Mouse (Mus musculus) heart, embryonic 15.5 days (tissue): ENCODE measurements around the gene Naa20. TPM values are rescaled to one million over a fixed set of nuclear protein-coding genes. Genes with fewer than 3 reads are reported as not detected.

Source experiments
- ATAC-seq: fragments of 200-750 bp; cut with Nextera tagmentation; replicated peaks from 2 replicates; pipeline ENCODE4 v1.8.0; 2017; ENCODE audit warnings: low read depth, moderate TSS enrichment; ENCODE audit not compliant: insufficient number of reproducible peaks, insufficient read depth, low FRiP score
- H3K27ac ChIP-seq: fragments of 300-500 bp; sonication (generic); 2 replicates; pipeline ENCODE4 v1.5.1; 2015; ENCODE audit warnings: mild to moderate bottlenecking, inconsistent platforms
- H3K27me3 ChIP-seq: fragments of 300-500 bp; sonication (generic); 2 replicates; pipeline ENCODE4 v1.6.1; 2015; ENCODE audit warnings: inconsistent platforms
- H3K36me3 ChIP-seq: fragments of 300-500 bp; sonication (generic); 2 replicates; pipeline ENCODE4 v1.6.1; 2015; ENCODE audit warnings: mild to moderate bottlenecking, inconsistent platforms
- H3K4me1 ChIP-seq: fragments of 300-500 bp; sonication (generic); replicated peaks from 2 replicates; pipeline ENCODE4 v1.6.1; 2015; ENCODE audit warnings: inconsistent platforms
- H3K4me2 ChIP-seq: fragments of 300-500 bp; sonication (generic); 2 replicates; pipeline ENCODE4 v1.6.1; 2015; ENCODE audit warnings: inconsistent platforms, mild to moderate bottlenecking, moderate library complexity
- H3K4me3 ChIP-seq: fragments of 300-500 bp; sonication (generic); 2 replicates; pipeline ENCODE4 v1.5.1; 2015; ENCODE audit warnings: mild to moderate bottlenecking, inconsistent platforms
- H3K9ac ChIP-seq: fragments of 300-500 bp; sonication (generic); 2 replicates; pipeline ENCODE4 v1.6.1; 2015; ENCODE audit warnings: mild to moderate bottlenecking, inconsistent platforms
- H3K9me3 ChIP-seq: fragments of 300-500 bp; sonication (generic); replicated peaks from 2 replicates; pipeline ENCODE4 v1.6.1; 2016; ENCODE audit warnings: inconsistent platforms
- WGBS: fragments of 180-500 bp; shearing (Covaris S2); methylation state at CpG from one replicate; pipeline ENCODE4 v1.1.7; 2015; ENCODE audit warnings: mixed read lengths; 5-methylcytosine and 5-hydroxymethylcytosine counted together
- polyA plus RNA-seq: library from polyadenylated mRNA; unstranded; fragments of >200 nt; fragmentation: Nextera tagmentation; extraction: Ambion mirVana; gene quantifications from 2 replicates; pipeline ENCODE4 v1.2.1, GENCODE M21; 2015

Gene Naa20
- polyA plus RNA-seq, 1 experiment from 2014 or later, result 180 TPM

DNA sequence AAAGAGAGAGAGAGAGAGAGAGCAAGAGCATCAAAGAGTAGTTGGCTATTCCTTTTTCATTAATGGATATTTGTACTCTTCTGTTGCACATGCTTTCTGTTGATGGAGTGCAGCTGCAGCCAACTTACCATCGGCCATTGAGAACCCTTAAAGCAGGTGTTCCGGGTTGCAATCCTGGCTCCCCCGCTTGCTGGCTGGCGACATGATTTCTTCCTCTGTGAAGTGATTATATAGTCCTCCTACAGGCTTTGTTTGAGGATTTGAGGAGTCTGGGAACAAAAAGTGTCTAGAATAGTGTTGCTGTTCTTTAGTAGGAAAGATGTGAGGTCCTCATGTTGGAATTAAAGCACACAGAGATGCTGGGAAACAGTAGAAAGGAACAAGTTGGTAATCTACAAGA, 30.6 kb upstream of the Naa20 start:
- H3K9me3 ChIP-seq, result no peaks in the 10 kb centered on the region
- H3K4me1 ChIP-seq, result peaks cover 5% of the 10 kb centered on the region; the same call in 1 of the 2 replicates
- WGBS, result 86% methylated on average over 4 of the region's 4 CpGs
- no peak for ATAC-seq
- H3K9ac ChIP-seq, result no peak overlapping the region
- no peak overlapping the region for H3K4me3 ChIP-seq
- no peak overlapping the region for H3K4me2 ChIP-seq
- peaks cover 20% of the 10 kb centered on the region for H3K36me3 ChIP-seq
- no peaks in the 10 kb centered on the region for H3K27me3 ChIP-seq
- no peak overlapping the region for H3K27ac ChIP-seq

DNA sequence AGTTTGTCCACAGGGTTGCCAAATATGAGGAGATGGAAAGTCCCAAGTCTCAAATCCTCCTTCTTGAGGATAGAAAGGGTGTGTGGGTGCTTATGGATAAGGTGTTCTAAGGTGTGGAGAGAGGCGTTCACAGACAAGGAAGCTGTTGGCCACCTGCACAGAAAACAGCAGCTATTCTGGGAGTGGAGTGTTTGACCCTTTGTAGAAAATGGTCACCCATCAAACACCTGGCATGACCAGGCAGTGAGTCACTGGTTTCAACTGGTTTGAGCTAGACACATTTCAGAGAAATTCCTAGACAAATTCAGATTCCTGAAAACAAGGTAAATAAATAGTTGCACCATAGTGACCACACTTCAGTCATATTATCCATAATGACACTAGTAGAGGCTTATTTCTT, 29.8 kb upstream of the Naa20 start:
- H3K4me3 ChIP-seq, result no peak overlapping the region
- peaks cover 5% of the 10 kb centered on the region; the same call in 1 of the 2 replicates for H3K4me1 ChIP-seq
- ATAC-seq, result no peak
- peaks cover 28% of the 10 kb centered on the region for H3K36me3 ChIP-seq
- no peak overlapping the region for H3K27ac ChIP-seq
- H3K9ac ChIP-seq, result no peak overlapping the region
- H3K9me3 ChIP-seq, result no peaks in the 10 kb centered on the region
- H3K27me3 ChIP-seq, result no peaks in the 10 kb centered on the region
- WGBS, result 78% methylated on average over 1 of the region's 1 CpGs
- H3K4me2 ChIP-seq, result no peak overlapping the region

DNA sequence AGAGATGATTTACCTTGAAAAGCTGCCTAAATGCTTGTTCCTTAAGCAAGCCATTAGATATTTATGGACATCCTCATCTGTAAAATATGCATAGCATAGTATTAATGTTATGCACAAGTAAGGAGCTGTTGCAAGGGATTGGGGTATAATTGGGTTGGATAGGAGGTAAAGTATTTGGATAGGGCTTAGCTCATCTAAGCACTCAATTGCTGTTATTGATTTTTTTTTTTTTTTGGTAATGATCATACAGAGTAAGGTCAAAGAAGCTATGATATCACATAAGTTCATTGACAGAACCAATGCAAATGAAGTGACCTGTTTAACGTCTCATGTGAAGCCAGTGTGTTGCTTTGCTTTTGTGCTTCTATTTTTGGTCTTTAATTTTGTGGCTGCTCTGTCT, 27.9 kb upstream of the Naa20 start:
- Histone ChIP-seq H3K27ac (no peak overlapping the region), H3K4me3 (no peak overlapping the region), H3K4me2 (no peak overlapping the region), H3K9me3 (no peaks in the 10 kb centered on the region), H3K4me1 (peaks cover 5% of the 10 kb centered on the region; the same call in 1 of the 2 replicates), H3K9ac (no peak overlapping the region), H3K36me3 (peaks cover 35% of the 10 kb centered on the region), H3K27me3 (no peaks in the 10 kb centered on the region)
- no peak for ATAC-seq
- WGBS, result 51% methylated on average over 1 of the region's 1 CpGs

DNA sequence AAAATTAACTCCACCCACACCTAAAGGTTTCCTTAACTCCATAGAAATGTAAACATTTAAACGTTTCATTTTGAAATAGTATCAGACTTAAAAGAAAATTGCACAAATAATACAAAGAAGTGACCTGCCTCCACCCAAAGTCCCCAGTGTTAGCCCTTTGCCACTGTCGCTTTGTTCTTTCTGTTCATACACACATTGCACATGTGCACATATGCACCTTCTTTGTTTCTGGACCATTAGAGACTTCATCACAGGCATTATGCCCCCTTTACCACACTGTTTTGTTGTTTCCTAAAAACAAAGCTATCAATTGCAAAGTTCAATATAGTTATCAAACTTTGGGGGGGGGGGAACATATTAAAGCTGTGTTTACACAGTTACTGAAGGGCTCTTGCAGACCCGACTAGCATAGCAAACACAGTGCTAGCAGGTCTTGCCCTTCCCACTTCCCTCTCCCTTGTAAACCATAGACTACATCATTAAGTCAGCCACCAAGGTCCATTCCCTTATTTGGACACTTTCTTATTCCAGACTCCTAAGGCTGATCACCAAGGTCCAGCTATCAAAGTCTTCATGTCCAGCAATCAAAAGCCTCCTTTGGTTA, 26.9 kb upstream of the Naa20 start:
- WGBS, result 61% methylated on average over 3 of the region's 3 CpGs
- no peak for ATAC-seq
- Histone ChIP-seq H3K4me3 (no peak overlapping the region), H3K9ac (no peak overlapping the region), H3K4me2 (no peak overlapping the region), H3K36me3 (peaks cover 34% of the 10 kb centered on the region), H3K27ac (no peak overlapping the region), H3K4me1 (peaks cover 5% of the 10 kb centered on the region; the same call in 1 of the 2 replicates), H3K9me3 (no peaks in the 10 kb centered on the region), H3K27me3 (no peaks in the 10 kb centered on the region)

DNA sequence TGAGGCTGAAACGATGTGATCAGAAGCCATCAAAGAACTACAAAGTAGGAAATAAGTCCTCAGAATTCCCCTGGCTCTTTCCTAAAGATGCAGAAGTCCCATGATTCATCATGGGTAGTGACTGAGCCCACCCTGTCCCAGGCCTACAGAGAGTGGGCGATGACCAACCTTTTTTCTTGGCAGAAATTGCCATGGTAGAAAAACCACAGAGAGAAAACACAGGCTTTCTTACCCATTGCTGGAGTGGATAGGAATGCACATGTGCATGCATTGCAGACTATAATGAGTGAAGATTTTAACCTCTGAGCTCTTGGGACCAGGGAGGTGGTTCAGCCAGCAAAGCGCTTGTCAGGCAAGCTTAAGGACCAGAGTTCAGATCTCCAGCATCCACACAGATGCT, 24.7 kb upstream of the Naa20 start:
- H3K27me3 ChIP-seq, result no peaks in the 10 kb centered on the region
- peaks cover 9% of the 10 kb centered on the region for H3K4me1 ChIP-seq
- no peaks in the 10 kb centered on the region for H3K9me3 ChIP-seq
- no peak overlapping the region for H3K9ac ChIP-seq
- 83% methylated on average over 3 of the region's 3 CpGs for WGBS
- H3K4me2 ChIP-seq, result no peak overlapping the region
- peaks cover 41% of the 10 kb centered on the region for H3K36me3 ChIP-seq
- H3K27ac ChIP-seq, result no peak overlapping the region
- ATAC-seq, result no peak
- no peak overlapping the region for H3K4me3 ChIP-seq

DNA sequence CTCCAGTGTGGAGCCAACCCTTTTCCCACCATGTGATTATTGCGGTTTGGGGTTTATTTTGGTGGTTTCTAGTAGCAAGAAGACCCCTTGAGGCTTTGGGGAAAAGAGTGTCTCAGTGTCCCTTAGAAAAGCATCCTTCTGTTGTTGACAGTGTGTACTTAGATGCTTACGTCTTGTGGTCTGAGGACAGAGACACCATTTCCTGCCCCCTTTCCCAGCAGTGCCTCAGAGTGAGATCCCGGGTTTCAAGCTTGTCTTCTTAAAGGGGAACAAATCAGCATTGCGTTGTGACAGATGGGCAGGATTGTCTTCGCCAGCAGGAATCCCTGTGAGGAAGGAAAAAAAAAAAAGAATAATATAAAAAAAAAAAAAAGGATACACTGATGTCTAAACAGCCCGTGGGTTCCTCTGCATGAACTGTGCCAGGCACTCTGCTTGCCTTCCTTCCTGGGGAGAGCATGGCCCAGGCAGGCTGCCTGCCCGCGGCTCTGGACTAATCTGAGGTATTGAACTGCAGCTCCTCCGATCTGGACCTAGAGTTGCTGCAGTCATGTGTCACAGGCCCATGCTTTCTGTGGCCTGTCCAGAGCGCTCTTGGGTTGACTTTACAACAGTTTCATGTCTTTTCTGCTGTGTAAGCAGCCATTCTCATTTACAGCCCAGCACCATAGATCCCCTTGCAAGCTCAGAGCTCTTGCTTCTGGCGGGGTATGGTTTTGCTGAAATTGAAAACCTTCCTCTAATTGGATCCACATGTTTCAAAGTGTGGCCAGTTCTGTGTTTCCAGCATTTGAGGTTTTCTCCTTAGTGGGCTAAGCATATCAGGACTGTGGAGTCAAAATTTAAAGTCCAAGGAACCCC, 20.8 kb upstream of the Naa20 start:
- H3K36me3 ChIP-seq, result peaks cover 54% of the 10 kb centered on the region

DNA sequence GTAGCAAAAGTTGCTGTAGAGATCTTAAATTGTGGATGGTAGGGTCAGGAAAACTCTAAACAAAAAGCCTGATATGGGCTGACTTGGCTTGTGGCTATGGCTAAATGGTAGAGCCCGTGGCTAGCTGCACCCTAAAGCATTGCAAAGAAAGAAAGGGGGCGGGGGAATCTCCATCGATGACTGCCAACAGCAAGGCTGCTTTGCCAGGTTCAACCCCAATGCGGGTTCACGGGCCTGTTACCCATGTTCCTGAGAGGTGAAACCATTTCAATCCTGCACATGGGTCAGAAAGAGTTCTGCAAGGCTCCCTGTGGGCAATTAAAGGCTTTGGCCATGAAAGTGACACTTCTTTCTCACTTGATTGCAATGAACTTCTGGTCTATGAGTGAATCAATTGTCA, 20.0 kb upstream of the Naa20 start:
- Histone ChIP-seq H3K27ac (0 out of 2 replicates have a peak overlapping the region, but pooled peaks have one; percentile 17), H3K36me3 (peaks cover 52% of the 10 kb centered on the region), H3K9me3 (no peaks in the 10 kb centered on the region), H3K4me3 (no peak overlapping the region), H3K27me3 (no peaks in the 10 kb centered on the region), H3K4me1 (peaks cover 37% of the 10 kb centered on the region), H3K9ac (no peak overlapping the region), H3K4me2 (no peak overlapping the region)
- WGBS, result 87% methylated on average over 5 of the region's 5 CpGs
- ATAC-seq, result no peak

More for the DNA sequence above, 20.8 kb upstream of the Naa20 start:
- H3K27me3 ChIP-seq, result no peaks in the 10 kb centered on the region
- no peaks in the 10 kb centered on the region for H3K9me3 ChIP-seq
- no peak for ATAC-seq
- WGBS, result 70% methylated on average over 11 of the region's 11 CpGs
- peaks cover 37% of the 10 kb centered on the region for H3K4me1 ChIP-seq
- H3K9ac ChIP-seq, result no peak overlapping the region
- no peak overlapping the region for H3K4me2 ChIP-seq
- no peak overlapping the region for H3K4me3 ChIP-seq
- H3K27ac ChIP-seq, result peak overlapping the region; percentile 17; the same call in 1 of the 2 replicates

DNA sequence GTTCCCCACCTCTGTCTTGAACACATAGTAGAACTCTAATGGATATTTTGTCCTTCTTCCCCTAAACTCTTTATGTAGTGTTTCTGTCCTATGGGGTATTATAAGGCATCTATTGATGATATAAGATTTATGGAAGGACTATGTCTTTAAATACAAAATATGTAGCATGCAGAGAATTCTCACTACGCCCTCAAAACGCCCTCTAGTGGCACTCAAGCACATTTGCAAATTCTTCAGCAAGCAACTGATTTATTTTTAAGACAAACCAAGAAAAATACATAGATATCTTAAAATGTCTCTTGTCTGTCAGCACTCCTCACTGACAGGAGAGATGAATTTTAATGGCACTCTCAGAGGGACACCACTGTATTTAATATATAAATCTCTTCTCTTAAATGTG, 19.5 kb upstream of the Naa20 start:
- H3K4me1 ChIP-seq, result peaks cover 41% of the 10 kb centered on the region
- H3K9ac ChIP-seq, result no peak overlapping the region
- no peaks in the 10 kb centered on the region for H3K9me3 ChIP-seq
- no peak overlapping the region for H3K27ac ChIP-seq
- ATAC-seq, result no peak
- H3K4me3 ChIP-seq, result no peak overlapping the region
- 16% methylated on average over 2 of the region's 2 CpGs for WGBS
- H3K27me3 ChIP-seq, result no peaks in the 10 kb centered on the region
- peaks cover 53% of the 10 kb centered on the region for H3K36me3 ChIP-seq
- no peak overlapping the region for H3K4me2 ChIP-seq

DNA sequence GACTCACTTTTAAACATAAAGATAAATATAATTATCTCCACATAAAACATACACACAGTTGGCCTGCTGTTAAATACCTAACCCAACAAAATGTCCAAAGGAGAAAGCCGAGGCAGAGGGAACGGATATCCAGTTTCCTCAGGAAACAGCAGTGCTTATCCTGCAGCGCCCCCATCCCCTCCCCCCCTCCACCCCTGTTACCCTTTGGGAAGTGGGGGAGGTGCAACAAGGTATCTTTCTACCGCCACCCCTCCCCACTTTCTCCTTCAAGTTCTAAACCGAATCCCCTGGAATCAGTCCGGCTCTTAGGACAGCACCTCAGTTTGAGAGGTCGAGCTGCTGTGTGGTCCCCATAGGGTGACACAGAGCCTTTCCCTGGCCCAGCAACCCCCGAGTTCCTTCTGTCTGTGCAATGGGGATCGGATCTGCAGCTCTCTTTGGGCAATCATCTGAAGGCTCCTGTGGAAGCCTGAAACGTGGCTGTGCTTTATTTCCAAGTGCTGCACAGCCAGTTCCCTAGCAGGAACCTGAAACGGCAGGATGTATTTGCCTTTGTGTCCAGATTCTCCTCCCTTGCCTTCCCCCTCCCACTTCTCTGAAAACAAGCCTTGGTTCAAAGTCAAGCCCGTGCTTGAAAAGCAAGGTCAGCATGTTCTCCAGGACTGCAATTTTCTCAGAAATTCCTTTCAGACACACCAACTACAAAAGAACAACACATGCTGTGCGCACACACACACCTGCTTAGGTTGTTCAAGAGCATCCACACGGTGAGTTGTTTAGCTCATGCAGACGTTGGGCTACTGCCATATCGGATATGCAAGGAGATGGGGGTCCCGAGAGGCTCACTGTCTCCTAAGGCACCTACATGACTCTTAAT, 17.6 kb upstream of the Naa20 start:
- no peaks in the 10 kb centered on the region for H3K27me3 ChIP-seq
- no peak overlapping the region for H3K4me2 ChIP-seq
- H3K27ac ChIP-seq, result peak overlapping the region; percentile 77
- H3K9me3 ChIP-seq, result no peaks in the 10 kb centered on the region
- WGBS, result 31% methylated on average over 17 of the region's 17 CpGs
- ATAC-seq, result no peak
- H3K36me3 ChIP-seq, result peaks cover 38% of the 10 kb centered on the region
- no peak overlapping the region for H3K9ac ChIP-seq
- H3K4me1 ChIP-seq, result peaks cover 58% of the 10 kb centered on the region
- H3K4me3 ChIP-seq, result no peak overlapping the region

DNA sequence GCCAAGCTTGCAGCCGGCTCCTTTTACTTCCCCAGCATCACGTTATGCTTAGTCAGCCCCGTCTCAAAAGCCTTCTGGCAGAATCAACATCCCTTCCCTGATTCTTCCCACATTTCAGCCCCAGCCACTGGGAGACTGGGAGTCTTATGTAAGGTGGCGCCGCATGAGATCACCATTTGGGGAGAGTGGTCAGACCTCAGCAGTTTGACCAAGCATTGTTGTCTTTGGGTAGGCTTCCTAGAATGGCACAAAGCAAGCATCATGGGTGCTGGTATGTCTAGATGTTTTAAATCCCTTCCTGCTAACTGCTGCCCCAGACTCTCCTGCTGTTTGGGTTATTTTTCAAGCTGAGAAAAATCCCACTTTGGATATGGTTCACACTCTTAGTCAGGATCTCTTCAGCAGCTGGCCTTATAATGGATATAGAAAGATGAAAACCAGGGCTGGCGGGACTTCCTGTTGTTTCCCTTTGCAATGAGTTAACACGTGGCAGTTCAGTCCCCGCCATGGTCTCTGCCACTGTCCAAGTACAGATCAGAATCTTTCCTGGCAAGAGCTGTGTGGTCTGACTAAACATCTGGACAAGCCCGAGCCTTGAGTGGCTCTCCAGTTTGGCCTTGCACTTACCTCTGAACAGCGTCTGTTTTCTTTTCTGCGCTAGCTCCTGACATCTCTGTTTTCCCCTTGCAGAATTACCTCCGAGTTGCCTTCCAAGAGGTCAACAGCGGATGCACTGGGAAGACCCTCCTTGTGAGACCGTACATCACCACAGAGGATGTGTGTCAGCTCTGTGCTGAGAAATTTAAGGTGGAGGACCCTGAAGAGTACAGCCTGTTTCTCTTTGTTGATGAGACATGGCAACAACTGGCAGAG, 16.8 kb upstream of the Naa20 start:
- no peak overlapping the region for H3K4me3 ChIP-seq
- no peak overlapping the region for H3K9ac ChIP-seq
- ATAC-seq, result peak; percentile 27; the same call in 1 of the 2 replicates
- peaks cover 31% of the 10 kb centered on the region for H3K36me3 ChIP-seq
- H3K27me3 ChIP-seq, result no peaks in the 10 kb centered on the region
- no peak overlapping the region for H3K4me2 ChIP-seq
- peaks cover 63% of the 10 kb centered on the region for H3K4me1 ChIP-seq
- no peaks in the 10 kb centered on the region for H3K9me3 ChIP-seq
- peak overlapping the region; percentile 77 for H3K27ac ChIP-seq
- WGBS, result 45% methylated on average over 14 of the region's 14 CpGs
